Mouse (Mus musculus) natural killer cell, adult 2 months (primary cell): ENCODE data around the gene Eva1b.

Source experiments
- DNase-seq, 2 experiments: peaks; one replicate each; pipeline ENCODE4 v3.0.0; 2022; ENCODE audit warnings: low spot score in 2 of 2

Eva1b gene

DNA sequence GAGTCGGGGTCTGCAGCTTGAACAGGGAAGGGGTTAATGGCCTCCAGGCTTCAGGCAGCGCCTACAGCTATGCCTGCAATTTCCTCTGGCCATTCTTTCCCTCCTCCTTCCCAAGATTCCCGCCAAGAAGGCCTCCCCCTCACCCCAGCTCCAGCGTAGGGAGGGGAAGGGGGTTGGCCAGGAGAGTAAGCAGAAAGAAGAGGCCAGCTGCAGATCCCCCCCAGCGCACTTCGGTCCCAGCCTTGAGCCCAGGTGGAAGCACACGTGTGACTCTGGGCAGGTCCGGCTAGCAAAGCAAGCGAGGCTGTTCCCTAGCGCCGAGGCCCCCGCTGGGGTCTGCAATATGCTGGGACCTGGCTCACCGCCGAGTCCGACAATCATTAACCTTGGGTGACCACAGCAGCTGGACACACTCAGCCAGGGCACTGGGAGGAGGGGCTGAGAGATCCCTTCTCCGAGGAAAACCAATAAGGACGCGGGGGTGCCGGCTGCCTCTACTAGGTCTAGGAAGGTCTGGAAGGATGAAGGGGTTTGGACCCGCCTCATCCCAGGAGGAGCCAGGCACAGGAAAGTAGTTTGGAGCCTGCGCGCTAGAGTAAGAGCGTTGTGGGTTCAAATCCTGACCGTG is at the start of gene Eva1b:
Eva1b (plus strand) TSS at position 212 of the 628 bp plus-strand sequence.
- DNase-seq = no peak

DNA sequence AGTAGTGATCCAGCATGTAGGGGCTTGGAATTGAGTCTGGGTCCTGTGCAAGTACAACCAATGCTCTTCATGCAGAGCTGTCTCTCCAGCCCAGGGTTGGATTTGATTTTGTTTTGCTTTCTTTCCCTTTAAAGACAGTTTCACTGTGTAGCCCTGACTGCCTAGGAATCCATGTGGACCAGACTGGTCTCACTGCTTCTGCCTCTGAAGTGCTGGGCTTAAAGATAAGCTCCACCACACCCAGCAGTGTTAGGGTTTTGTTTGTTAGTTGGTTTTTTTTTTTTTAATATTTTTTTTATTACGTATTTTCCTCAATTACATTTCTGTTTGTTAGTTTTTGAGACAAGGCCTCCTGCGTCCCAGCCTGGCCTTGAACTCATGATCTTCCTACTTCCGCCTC is 48.2 kb upstream of the Eva1b start:
- DNase-seq = no peak

DNA sequence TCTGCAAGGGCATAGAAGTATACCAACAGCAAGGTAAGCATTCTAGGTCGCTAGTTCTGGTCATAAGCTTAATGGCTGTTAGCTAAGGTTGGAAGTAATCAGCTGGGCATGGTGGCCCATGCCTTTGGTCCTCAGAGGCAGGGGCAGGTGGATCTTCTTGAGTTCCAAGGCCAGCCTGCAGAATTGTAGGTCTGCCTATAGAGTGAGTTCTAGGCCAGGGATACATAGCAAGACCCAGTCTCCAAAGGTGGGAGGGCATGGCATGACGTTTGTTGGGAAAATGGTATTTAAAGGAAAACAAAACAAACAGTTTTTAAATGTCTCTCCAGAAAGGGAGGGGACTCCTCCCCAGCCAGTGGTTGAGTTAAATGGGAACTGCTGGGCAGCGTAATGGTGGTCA is 46.8 kb upstream of the Eva1b start:
- DNase-seq = no peak

DNA sequence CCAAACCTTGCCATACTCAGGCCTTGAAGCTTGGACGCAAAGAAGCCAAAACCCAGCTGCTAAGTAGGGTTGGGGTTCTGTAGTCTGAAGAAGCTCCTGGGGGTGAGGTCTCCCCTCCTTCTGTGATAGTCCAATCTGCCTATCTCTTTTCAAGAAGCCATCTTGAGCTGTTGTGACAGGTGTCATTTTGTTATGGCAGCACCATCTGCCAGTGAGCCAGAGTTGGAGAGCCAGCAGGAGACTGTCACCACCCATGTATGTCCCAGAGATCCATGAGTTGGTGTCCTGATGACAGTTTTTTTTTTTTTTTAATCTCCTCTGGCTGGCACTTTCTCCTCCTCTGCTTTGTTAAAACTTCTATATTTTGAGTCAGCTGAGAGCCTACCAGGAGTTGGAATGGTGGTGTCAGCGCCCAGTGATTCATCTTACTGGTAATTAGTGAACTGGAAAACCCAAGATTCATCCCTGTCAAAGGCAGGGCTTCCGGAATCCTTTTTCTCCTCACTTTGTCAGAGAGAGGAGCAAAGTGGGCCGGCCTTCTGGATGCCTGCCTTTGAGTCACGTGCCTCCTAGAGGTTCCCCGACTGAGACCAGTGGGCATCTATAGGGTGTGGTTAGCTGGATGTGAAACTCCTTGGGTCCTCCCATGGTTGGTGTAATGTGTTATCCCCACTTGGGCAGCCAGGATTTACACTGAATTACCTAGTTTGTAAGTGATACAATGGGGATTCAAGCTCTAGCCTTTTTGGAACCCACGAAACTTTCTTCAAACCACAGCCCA is 45.3 kb upstream of the Eva1b start:
- peak in 1 of 2 experiments; percentile 4 for DNase-seq

DNA sequence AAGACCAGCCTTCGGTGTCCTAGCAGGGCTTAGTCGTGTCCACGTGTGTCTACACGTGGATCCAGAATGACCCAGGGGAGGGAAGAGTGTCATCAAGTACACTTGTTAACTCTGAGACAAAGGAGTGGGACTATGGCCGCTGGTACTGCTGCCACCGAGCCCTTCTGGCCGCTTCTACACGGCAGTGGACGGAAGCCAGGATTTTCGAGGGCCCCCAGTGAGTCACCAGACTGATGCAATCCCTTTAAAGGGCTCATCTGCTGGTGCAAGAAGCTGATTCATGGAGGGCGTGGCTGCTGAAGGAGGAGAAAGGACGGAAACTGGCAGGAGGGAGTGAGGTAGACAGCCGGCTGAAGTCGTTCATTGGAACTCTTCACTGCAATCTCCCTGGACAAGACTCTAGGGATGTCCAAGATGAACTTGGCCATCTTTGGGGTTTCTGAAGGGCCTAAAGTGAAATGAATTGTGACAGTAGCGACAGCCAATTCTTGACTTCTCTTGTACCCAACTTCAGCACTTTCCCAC is 44.4 kb upstream of the Eva1b start:
- peak; percentile 83 to 91 for DNase-seq

DNA sequence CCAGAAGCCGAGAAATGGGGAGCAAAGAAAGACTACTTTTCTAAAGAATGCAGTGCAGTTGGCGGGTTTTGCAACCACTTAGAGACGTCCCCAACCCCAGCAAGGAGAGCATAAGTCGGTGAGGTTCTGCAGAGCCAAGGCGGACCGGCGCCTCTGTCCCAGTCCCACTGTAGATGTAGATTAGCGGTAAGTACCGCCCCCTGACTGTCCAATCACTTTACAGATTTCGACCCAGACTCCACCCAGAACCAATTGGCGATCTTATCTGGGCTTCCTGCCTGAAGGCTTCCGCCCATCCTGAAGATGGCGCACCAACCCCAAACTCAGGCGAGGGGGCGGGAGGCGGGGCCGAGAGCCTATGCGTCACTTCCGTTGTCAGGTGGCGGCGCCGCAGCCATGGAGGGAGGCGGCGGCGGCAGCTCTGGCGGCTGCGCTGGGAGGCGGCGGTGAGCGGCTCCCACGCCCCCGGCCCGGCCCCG is 43.9 kb upstream of the Eva1b start, which contains the start of gene Stk40:
Stk40 (plus strand) TSS at position 368 of the 479 bp plus-strand sequence.
- peak; percentile 95 to 97 for DNase-seq

DNA sequence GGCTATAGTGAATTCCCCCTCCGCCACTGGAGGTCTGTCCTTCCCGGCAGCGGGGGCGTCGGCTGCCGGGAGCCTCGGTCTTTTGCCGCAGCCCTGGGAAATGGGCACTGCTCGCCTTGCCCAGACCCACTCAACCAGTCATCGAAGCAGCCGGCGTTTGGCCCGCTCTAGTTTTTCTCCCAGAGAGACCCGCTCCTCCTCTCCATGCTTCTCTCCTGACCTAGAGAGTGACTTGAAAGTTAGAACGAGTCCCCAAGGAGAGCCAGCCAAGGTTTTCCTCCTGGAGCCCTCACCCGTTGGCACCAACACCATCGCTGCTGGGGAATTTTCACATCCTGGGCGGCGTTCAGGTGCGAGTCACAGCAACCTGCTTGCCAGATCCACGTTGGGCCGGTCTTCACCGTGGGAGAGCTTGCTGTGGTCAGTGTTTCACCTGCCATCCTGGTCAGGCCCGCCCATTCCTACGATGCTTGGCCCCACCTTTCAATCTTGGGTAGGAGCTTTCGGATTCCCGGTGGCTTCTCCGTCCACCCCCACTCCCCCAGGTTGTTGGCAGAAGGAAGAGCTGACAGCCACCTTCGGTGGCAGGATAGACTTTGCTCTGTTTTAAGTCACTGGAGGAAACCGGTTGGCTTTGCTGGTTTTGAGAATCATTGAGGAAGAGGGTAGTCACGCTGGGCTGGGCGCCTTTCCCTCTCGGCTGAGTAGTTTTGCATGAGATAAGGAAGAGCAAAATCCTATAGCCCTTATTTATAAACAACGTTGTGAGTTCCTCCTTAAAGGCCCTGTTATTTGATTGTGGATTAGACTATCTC is 43.1 kb upstream of the Eva1b start:
- peak; percentile 7 to 30 for DNase-seq

DNA sequence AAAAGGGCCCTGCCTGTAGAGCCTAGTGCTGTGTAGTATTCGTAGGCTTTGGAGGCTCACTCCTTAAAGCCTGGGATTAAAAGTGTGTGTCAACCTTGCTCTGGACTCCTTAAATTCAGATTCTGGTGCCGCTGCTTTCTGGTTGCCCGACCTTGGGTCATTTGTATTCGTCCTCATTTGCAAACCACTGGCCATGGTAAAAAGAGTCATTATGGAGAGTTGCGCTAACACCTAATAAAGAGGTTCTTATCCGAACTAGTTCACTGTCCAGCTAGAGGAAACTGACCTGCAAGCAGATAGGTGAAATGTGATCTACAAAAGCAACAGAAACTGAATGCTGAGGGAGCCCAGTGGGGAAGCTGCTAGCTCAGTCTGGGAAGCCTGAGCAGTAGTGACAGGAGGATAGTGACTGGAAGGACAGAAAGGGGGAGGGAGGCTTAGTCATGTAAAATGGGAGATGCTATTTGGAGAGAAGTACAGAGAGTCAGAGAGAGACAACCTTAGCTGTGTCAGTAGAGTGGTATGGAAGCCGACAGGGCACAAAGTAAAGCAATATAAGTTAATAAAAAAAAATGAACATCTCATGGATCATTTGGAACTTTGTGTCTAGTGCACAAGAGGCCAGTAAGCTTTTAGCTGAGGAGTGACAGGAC is 42.3 kb upstream of the Eva1b start:
- DNase-seq = no peak

DNA sequence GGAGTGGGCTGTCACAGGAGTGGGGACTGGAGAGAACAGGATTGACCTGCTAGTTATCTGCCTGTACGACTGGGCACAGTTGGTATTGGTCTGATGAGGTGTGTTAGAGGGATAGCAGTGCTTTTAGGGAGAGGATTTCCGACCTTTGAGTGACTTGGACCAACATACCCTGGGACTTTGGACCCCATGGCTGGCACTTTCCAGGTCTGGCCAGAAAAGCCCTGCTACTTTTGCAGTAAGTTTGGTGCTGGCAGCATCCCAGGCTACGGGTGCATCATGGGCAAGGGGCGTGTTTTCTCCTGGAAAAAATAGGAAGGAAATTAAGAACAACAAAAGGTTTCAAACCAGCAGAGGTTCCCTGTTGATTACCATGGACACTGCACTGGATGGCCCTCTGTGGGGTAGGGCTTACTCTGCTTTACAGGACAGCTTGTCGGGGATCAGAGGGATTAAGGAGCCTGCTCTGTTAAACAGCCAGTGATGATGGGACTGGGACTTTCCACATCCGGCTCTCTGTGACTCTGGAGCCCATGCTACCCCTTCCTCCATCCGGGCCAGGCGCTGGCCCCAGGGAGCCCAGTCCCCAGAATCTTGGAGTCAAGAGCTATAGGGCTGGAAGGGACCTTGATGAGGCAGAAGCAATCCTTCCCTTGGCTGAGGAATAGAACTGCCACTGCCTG is 39.3 kb upstream of the Eva1b start:
- no peak for DNase-seq

DNA sequence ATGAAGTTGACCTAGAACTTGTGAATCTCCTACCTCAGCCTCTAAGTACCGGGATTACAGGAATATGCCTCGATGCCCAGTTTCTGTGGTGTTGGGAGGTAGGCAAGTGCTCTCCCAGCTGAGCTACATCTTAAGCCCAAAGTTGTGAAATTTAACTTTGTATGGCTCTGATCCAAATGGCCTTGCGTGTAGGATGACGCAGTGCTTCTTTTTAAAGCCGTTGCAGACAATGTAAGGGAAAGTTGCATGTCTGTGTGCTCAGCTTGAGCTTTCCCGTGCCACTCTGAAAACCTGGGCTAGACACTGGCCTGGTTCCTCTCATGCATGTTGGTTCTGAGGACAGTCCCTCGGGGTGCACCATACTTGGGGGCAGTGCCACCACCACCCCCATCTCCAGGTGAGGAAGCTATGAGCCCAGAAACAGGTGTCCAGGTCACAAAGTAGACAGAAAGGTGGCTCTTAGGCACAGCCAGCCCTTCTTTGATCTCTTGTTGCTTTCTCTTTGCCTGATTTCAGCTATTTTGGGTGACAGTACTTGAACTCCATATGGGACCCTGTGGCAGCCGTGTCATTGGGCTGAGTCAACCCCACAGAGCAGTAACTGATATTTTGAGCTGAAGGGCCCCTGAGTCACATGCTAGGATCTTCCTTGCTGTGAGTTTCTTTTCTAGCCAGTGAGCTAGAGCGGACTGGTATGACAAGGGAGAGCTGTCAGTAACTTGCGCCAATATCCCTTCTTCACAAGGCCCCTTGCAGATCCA is 37.8 kb upstream of the Eva1b start:
- DNase-seq = no peak

DNA sequence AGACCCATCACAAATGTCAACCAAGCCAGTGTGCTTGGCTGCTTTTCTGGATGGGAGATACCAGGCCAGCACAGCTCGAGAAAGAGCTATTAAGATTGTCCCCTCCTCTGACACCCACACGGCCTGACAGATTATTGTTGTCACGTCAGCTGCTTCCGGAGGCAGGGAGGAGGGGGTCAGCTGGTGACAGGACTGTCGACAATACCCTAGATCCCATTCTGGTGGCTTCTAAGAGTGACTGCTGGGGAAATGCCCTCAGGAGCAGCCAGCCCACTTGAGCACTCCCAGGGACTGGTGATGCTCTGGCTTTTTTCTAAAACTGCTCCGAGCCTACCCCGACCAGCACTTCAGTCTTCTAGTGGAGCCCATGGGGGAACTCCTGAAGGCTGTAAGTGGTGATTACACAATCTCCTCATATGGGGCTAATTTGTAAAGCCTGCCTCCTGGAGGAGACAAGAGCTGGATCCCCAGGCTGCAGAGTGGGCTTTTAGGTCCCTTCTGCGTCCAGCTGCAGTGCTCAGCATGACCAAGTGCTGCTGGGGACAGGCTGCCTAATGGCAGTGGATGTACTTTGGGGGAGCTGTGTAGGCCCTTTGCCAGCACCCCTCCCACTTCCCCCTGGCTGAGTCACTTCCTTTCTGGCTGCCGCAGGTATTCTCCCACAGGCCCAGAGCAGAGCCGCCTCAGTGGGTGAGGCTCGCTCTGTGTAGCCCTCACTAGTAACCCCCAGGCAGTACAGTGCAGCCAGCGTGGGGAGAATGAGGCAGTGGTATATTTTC is 37.0 kb upstream of the Eva1b start:
- peak; percentile 90 to 92 for DNase-seq

DNA sequence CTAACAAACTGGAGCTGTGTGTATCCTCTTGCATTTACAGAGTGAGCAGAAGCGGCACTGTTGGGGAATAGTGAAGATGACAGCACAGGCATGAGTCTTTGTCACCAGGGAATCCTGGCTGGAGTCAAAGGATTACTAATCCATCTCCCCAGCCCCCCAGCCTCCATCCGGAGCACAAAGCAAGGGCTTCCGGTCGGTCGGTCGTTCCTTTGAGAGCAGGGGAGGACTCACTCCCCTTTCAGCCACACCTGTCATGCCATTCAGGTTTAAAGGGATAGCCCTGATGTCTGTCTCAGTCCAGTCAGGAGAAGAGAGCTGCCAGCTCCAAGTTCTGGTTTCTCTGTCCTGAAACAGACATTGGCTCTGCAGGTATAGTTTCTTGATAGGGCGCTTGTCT is 36.4 kb upstream of the Eva1b start:
- DNase-seq = no peak

DNA sequence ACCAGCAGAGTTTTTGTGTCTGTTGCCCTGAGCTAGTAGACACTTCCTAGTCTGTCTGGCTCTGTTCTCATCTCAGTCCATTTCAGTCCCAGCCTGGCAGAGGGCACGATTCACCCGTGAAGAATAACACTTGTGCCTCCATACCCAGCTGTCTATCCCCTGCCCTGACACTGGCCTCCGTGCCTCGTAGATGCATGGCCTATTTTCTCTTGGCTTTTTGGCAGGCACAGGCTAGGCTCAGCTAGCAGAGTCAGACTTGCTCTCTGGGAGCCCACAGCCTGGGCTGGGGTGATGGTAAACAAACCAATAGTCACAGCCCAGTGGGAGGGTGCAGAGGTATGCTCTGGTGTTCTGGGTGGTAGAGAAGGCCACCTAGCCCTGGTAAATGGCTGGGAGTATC is 34.3 kb upstream of the Eva1b start:
- DNase-seq = no peak

DNA sequence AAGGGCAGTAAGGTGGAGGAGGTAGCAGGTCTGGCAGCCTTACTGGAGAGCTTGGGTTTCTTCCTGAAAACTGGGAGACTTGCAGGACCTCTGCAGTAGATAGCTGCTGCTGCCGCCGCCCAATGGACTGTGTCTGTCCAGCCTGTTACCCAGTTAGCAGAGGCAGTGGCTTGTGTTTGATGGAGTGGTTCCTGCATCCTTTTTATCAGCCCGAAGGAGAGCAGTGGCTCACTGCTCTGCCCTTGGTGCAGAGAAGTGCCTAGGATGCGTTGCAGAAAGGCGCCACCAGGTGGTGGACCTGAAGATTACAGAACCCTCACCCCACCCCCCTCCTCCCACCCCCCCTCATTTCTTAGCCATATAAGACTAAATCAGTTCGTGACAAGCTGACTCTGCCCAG is 33.6 kb upstream of the Eva1b start:
- peak; percentile 68 to 75 for DNase-seq

DNA sequence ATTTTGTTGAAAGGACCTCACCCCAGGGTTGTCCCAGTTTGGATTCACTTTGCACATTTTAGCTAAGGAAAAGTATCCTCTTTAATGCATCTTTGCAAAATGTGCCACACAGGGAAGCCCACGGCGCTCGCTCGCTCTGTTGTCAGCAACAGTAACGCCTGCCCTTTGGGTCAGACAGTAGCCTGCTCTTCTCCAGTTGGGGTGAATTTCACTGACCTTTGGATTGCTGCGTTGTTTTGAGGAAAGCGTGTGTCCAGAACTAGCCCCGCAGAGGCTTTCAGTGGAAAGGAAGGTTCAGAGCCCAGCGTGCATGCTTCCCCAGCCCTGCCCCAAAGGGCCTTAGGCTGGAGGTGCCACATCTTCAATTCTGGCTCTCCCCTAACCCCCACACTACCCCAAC is 32.1 kb upstream of the Eva1b start:
- DNase-seq = no peak

DNA sequence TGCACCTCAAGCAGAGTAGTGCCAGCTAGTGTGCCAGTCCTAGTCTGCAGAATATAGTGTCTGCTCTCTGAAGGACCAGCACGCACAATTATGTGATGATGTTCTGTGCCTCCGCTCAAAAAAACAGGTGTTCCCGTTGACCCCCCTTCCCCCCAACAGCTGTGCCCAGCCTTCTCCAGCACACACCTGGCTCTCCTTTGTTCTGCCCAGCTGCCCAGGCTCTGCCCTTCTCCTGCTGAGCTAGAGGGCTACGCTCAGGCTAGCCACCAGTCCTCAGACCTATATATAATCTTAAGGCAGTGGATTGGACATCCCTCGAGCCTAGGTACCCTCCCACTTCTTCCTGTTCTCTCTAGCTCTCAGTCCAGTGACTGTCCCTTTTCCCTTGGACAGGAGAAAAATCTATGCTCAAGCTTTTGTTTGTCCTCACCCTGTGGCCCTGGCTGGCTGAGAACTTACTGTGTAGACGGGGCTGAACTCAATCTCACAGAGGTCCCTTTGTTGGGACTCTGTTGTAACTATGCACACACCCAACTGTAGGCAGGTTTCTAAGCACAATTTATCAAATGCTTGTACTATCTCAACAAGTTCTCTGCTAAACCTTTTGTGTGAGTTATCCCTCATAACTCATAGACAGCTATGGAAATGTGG is 31.5 kb upstream of the Eva1b start:
- DNase-seq = no peak

DNA sequence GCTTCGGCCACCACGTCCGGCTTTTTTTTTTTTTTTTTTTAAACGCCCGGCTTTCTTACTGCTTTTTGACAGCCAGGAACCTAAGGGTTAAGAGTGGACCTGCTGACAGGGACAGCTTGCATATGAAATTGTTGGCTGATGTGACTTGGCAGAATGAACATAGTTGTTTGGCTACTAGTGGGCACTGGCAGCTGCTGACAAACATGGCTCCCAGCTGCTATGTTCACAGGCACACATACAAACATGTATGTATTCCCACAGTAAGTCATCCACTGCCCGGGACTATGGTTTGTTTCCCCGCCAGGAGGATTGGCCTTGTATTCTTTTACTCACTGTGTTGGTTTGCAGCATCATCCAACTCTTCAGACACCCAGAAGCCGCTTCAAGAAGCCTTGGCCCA is 30.4 kb upstream of the Eva1b start:
- DNase-seq = no peak

DNA sequence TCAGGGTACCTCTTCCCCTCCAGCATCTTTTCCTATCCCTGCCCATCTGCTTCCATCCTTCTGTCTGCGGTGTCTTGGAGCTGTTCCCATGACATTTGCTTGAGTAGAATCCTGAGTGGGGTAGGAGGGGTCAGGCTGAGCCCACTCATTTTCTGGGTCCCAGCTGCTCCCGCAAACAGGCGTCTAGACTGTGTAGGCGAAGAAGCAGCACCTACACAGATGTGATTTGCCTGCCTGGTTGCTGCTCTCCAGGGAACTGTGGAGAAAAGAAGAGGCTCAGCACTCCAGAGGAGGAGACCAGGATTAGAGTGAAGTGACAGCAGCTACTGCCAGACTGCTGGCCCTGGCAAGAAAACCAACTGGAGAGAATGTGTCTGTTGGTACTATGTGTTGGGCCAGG is 28.9 kb upstream of the Eva1b start:
- DNase-seq = no peak

DNA sequence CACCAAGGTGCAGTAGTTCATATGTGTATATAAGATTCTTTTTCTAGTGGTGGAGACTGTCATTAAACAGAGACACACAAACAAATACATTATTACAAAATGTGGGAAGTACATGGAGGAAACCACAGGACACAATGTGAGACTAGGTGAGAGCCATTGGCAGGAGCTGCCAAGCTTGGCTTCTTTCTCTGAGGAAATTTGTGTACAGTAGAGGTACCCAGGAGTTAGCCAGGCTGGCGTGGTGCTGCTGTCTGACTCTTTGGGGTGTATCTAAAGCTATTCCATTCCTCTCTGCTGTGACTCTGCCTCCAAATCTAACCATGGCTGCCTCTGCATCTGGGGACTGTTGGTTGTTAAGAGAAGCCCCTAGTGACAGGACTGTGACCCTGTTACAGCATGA is 28.5 kb upstream of the Eva1b start:
- no peak for DNase-seq
